Mouse (Mus musculus) small intestine, adult 2 months (tissue): ENCODE results near the gene Cyth3.

Source experiments
- CTCF ChIP-seq: fragments of 200-500 bp; IDR thresholded peaks from 2 replicates; pipeline ENCODE4 v1.5.1; 2012; ENCODE audit warnings: low read depth, mild to moderate bottlenecking, control low read depth, inconsistent platforms, low read length, moderate library complexity, mixed read lengths; ENCODE audit not compliant: insufficient replicate concordance, insufficient read length; ENCODE audit errors: extremely low read depth
- POLR2A ChIP-seq: fragments of 200-500 bp; IDR thresholded peaks from 2 replicates; pipeline ENCODE4 v1.6.1; 2012; ENCODE audit warnings: low read depth, mild to moderate bottlenecking, control low read depth, inconsistent platforms, low read length, moderate library complexity

DNA sequence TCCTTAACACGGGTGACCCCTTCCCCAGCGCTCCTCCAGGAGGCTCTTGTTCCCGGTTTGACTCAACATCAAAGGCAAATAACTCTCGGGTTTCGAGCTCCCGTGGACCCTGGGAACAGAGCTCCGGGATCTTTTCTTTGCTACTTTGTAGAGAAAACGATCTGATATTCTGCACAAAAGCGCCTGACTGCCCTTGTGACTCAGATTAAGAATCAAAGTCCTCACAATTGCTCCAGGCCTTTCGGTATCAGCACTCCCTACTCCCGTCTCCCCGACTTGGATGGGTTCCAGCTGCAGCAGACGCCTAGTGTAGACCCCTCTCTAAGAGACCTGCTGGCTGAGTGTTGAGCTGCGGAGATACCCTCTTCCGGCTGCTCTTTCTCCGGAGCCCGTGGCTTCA lies 33.1 kb upstream of the Cyth3 start:
- no peak for TF ChIP-seq CTCF
- TF ChIP-seq POLR2A: no peak
